Mouse (Mus musculus): ENCODE results near the gene Clec4b2.
"Not testable (repeated sequence)": the region's sequence is repeated elsewhere in the genome, so short reads cannot be mapped to it uniquely, and the experiment has no call there.

The Clec4b2 gene

DNA sequence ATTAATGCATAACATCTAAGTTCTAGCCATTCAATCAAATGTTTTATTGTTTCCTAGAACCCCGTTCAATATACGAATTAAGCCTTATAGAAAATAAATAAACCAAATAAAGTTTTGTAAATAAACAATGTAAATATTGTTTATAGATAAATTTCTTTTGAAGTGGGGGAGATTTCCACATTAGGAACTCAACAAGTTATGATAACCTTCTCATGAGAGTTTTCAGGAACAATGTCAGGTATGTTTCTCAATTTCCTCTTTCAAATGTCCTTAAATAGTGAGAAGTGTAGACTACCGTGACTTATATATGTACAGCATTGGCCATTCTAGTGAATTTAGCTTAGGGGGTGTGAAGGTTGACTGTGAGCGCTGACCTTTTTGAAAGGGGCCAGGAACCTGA, at the start of gene Clec4b2:
TSS of gene Clec4b2 (plus strand) at position 301 of the 400 bp plus-strand sequence.
- no peak for DNase-seq

DNA sequence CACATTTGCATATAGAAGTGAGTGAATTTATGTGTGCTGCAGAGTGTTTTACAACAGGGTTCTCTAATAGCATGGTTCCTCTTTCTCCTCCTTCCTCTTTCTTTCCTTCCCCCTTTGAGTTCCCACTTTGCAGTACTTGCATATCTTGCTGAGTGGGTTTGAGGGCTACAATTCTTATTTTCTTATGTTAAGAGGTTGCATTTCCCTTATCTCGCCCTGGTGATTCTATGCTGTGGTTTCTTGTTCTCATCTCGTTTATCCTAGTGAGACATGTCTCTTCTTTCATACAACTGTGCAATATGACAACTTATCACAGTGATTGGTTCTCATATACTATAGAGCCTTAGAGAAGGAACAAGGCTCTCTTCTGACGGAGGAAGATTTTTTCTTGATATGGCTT, 49.5 kb upstream of the Clec4b2 start:
- DNase-seq: no peak

DNA sequence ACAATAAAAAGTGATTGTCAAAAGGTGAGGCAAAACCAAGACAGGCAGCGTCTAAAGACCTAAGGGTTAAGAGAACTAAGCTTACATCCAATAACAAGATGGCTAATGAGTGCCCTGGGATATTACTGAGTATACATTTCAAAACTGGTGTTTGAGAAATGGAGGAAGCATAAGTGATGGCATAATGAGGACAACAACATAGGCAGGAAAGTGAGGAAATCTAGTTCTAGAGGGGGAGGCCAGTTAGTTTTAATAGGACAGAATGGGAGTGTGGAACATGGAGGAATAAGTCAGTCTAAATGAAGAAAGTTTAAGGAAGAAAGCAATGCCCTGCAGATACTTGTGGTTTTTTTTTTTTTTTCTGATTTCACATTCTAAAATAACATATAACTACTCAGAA, 45.5 kb upstream of the Clec4b2 start:
- DNase-seq: no peak

DNA sequence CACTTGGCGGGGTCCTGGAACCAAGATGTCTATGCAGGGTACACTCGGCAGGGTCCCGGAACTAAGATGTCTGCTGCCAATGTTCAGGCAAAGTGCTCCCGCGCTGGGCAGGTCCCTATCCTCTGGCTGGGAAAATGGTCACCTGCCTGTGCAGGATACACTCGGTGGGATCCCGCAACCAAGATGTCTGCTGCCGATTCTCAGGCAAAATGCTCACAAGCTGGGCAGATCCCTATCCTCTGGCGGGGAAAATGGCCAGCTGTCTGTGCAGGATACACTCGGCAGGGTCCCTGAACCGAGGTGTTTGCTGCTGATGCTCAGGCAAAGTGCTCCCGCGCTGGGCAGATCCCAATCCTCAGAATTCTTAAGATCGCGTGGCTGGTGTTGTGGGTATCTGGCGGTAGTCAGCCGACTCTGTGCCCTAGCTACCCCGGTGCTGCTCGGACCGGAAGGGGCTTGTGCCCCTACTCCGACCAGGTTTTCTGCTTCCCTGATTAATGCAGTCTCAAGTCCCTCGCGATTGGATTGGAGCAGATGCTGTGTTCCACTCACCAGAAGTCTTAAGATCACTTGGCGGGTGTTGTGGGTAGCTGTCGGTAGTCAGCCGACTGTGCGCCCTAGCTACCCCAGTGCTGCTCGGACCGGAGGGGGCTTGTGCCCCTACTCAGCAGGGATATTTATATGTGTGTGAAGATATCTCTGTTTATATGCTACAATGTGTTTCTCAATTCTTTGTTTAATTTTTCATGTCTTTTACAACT, 34.7 kb upstream of the Clec4b2 start:
- DNase-seq: not testable (repeated sequence)

DNA sequence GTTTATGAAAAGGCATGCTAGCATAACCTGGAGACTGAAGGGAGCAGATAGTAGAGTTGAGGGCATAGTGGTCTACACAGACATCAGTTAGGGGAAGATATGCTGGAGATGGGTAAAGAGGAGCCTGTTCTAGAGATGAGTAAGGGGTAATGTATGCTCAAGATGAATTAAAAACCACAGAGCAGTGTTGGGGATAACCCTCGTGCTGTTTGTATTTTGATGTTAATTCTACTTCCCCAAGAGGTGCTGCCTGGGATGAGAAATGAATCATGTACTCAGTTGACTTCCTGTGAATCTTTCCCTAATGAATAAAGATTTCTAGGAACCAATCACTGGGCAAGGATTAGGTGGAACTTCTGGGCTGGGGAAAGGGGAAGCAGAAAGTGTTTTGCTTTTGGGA, 2.6 kb upstream of the Clec4b2 start:
- no peak for DNase-seq

DNA sequence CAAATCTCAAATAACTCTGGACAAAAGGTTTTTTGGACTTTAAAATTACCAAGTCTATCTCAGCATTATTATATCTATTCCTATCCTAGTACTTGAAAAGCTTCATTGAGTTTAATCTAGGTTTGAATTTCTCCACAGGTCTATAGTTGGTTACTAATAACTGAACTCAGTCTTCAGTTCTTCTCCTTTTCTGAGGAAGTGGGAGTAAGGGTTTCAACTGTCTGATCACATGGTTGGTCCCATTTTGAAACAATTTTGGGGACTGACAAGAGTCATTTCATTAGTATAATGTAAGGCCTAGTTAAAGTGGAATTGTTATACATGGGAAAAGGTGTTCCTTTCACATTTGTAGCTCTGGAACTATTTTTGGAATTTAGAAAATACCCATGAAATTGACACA, 1.7 kb upstream of the Clec4b2 start:
- DNase-seq: no peak

DNA sequence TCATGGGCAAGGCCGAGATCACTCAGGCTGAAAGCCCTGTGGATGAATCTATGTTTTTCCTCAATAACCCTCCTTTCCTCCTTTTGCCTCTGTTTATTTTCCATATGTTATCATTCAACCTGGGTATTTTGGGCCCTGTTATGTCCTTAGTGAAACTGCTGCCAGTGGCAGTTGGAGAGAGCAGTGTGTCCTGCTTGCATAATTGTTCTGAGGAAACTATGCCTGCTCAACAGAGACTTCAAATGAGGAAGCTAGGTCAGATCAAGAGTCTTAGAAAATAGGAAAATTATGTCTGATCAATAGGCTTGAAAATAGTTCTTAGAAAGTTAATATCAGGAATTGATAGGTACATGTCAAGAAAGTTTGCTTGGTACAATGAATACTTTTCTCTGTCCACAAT, 2.9 kb downstream of the Clec4b2 start:
- no peak for DNase-seq

DNA sequence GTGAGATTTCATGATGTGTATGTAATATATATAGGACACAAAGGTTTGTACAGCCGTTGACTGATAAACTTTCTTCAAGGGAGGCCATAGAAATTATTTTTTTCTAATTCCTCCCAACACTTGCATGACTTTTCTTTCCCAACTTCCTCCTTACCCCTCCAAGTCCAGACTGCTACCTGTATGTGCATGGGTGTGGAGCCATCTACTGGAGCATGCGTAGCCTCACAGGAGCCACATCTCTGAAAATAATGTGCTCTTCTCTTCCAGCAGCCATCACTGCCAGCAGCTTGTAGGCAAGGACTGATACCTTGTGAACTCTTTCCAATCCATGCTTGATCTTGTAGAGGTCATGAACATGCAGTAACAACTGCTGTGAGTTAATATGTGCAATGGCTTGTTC, 12.2 kb downstream of the Clec4b2 start:
- not testable (repeated sequence) for DNase-seq

DNA sequence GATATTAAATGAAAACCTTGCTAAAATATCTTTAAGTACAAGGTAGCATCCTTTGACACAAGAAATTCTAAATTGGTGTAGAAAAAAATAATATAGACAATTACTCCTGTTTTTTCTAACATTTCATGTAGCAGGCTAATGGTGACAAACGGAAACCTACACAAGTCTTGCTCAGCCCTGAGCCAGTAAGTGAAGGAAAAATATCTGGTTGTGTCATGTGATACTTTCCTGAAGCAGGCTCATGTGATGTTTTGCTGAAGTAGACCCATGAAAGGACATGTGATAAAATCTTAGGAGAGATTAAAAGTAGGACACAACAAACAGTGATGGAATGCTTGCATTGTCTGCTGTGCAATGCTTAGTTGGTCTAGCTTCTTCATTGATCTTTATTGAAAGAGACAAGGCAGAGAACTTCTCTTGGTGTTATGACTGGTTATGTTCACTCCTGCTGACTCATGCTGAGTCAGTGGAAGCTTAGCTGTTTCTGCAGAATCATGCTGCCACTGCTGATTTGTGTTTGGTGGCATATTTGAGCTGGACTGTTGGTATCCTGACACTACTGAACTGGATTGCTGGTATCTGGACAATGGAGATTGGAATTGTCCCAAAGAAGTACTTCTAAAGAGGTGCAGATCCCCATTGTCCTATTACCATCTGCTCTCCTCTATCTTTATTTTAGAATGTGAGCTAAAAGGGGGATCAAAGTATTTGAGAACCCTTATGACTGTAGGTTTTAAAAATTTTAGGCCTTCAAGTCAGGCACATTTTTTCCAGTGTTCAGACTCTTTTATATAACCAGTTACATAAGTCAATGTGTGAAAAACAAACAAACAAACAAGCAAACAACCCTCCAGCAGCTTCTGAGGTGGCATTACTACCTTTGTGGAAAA, 34.7 kb downstream of the Clec4b2 start:
- no peak for DNase-seq

DNA sequence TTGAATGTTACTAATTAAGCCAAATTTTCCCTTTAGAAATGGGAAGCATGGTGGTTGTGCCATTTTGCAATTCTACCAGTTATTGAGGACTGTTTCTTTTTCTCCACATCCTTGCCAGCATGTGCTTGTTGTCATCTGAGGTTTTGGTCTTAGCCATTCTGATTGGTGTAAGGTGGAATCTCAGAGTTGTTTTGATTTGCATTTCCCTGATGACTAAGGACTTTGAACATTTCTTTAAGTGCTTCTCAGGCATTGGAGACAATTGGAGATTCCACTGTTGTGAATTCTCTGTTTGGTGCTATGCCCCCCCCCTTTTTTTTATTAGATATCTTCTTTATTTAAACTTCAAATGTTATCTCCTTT, 35.4 kb downstream of the Clec4b2 start:
- DNase-seq: not testable (repeated sequence)

DNA sequence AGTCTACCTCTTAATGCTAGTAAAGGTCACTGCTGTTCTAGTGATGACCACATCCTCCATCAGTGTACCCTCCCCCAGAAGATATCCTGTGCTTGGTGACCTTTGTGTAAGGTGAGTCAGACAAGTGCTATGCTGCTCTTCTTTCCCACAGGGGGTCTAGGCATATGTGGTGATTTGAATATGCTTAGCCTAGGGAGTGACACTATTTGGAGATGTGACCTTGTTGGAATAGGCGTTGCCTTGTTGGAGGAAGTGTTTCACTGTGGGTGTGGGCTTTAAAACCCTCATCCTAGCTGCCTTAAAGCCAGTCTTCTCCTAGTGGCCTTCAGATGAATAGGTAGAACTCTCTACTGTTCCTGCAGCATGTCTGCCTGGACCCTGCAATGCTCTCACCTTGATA, 39.0 kb downstream of the Clec4b2 start:
- DNase-seq: no peak

DNA sequence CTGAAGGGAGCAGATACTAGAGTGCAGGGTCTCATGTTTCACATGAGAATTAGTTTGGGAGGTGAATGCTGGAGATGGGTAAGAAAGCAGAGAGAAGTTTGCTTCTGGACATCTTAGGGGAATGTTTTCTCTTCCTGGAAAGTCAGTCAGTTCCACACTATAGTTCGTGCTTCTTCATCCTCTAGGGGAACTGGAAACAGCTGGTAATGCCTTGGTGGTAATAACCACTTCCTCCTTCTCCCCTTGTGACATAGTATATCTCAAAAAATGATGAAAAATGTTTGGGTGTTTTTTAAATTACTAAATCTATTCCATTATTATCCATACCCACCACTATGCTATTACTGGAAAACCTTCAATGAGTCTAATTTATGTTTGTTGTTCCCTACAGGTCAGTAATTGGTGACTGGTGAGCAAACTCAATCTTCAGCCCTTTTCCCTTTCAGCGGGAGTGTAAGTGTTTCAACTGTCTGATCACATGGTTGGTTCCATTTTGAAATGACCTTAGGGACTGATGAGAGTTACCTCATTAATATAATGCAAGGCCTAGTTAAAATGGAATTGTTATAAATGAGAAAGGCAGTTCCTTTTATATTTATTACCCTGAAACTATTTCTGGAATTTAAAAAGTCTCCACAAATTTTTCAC, 55.0 kb downstream of the Clec4b2 start:
- no peak for DNase-seq

DNA sequence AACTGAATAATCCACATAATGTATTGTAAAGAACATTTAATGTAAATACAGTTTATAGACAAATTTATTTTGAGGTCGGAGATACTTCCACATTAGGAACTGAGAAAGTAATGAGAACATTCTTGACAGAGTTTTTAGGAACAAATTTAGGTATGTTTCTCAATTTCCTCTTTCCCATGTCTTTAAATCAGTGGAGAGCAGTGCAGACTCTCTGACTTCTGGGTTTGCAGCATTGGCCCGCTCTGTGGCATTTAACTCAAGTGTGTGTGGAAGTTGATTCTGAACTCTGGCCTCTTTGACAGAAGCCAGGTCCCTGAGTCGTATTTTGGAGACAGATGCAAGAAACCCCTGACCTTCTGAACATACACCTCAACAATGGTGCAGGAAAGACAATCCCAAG, 57.0 kb downstream of the Clec4b2 start, which contains the start of gene Clec4n:
TSS of gene Clec4n (plus strand) at position 200 of the 400 bp plus-strand sequence.
- no peak for DNase-seq

DNA sequence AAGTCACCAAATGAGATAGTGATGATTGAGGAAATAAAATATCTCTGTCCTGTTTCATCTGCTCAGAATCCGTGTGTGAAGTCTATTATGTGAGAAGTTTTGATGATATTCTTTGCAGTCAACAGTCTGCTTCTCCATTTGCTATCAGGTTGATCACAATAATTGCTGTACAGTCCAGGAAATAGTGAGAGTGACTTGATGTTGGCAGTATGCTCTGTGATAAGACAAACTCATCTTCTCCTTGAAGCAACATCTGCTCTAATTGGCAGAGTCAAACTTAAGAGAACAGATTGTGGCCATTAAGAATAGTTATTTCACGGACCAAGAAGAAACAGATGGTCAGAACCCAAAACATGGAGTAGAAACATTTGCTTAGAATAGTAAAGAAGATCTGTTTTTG, 58.5 kb downstream of the Clec4b2 start:
- DNase-seq: no peak

DNA sequence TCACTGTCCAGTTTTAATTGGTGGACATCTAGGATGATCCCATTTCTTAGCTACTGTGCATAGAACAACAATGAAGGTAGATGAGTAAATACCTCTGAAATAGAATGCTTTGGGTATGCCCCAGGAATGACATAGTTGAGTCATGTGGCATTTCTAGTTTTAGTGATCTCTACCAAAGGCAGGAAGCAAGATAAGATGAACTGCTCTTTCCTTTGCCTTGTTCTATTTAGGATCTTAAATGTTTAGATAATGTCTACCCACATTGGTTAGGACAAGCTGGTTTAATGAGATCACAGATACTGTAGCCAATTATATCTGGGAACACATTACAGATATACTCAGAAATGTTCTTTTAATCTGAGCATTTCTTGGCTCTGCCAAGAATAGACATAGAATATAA, 64.9 kb downstream of the Clec4b2 start:
- no peak for DNase-seq

DNA sequence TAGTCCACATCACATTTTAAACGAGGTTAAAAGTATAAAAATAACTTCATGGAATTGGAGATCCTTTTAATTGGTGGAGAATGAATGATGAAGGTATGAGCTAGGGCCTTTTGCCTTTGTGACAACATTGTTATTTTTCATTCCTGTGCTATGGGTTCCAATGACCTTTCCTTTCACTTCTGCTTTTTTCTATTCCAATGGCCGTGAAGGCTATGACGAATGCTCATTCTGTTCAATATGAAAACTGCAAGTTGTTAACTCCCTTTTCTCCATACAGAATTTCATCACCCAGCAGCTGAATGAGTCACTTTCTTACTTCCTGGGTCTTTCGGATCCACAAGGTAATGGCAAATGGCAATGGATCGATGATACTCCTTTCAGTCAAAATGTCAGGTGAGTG, 71.5 kb downstream of the Clec4b2 start:
- no peak for DNase-seq

DNA sequence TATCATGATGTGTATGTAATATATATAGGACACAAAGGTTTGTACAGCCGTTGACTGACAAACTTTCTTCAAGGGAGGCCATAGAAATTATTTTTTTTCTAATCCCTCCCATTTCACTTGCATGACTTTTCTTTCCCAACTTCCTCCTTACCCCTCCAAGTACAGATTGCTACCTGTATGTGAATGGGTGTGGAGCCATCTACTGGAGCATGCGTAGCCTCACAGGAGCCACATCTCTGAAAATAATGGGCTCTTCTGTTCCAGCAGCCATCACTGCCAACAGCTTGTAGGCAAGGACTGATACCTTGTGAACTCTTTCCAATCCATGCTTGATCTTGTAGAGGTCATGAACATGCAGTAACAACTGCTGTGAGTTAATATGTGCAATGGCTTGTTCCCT, 76.2 kb downstream of the Clec4b2 start:
- not testable (repeated sequence) for DNase-seq

DNA sequence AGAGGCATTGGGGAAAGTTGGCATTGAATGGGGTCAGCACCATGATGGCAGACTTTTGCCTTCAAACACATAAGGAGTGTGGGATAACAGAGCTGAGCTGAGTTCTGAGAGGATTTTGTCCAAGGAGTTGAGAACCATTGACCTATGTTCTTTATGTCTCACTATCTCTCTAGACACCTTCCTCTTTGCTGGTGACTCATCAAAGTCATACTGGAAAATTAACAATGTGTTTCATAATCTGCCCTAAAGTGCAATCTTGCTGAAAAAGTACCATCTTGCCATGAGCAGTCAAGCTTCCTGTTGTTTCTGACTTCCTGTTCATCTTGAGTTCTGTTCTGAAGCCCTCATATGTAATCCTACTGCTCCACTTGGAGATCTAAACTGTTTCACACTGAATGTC, 80.0 kb downstream of the Clec4b2 start:
- no peak for DNase-seq

Measured in thymus, postnatal 25 days (tissue).